In genomic region chr4:44068736-44069135, GRCm38 (mm10) we compare ENCODE assay signal across 12 mouse cellular contexts. TPM values are rescaled to one million over a fixed set of nuclear protein-coding genes. Genes with fewer than 3 reads are reported as not detected.
DNase-seq lines count a peak whose midpoint lies in the region; ATAC-seq and TF ChIP-seq lines count a peak whose summit lies in the region.
"Had no signal": no experiment of that assay in that cellular context is flagged by ENCODE, and none has a peak within 500 bp of the region (broad histone marks: within the 10 kb centered on the region; RNA-seq: fewer than 3 reads in every experiment).

No protein-coding gene starts in this region.

- H3K4me1 ChIP-seq in kidney, embryonic 15.5 days = peaks cover 36% of the 10 kb centered on the region
- peaks cover 10 to 43% of the 10 kb centered on the region in 2 experiments for H3K4me1 ChIP-seq in heart, embryonic 14.5 days (ENCODE audit: control insufficient read depth in 2 of 2, insufficient read depth in 2 of 2, low read length in 2 of 2)
- H3K4me1 ChIP-seq in liver, postnatal 0 days (ENCODE audit: insufficient read depth) = peaks cover 37% of the 10 kb centered on the region

- H3K27ac ChIP-seq in kidney, embryonic 15.5 days = peak overlapping the region; percentile 48; the same call in 1 of the 2 replicates
- peak overlapping the region; percentile 34 to 80 for H3K27ac ChIP-seq in heart, embryonic 14.5 days (replicated peaks in 1 of 2; ENCODE audit: control insufficient read depth in 1 of 2, insufficient read depth in 1 of 2, low read depth in 2 of 2, low read length in 2 of 2)
- peak overlapping the region; percentile 87 for H3K27ac ChIP-seq in liver, postnatal 0 days (ENCODE audit: low read depth)
- H3K27ac ChIP-seq: neural tube, embryonic 15.5 days had no signal

- no peak overlapping the region for H3K4me3 ChIP-seq in kidney, embryonic 15.5 days (replicated peaks)
- H3K4me3 ChIP-seq in heart, embryonic 14.5 days (ENCODE audit: control insufficient read depth in 1 of 2, insufficient read depth in 1 of 2, low read depth in 1 of 2, low read length in 2 of 2) = 0 out of 4 replicates have a peak overlapping the region, but pooled peaks have one; percentile 3 to 5
- H3K4me3 ChIP-seq in liver, postnatal 0 days (ENCODE audit: low read depth, low read length) = no peak overlapping the region
- H3K4me3 ChIP-seq: neural tube, embryonic 15.5 days had no signal

- no peak for TF ChIP-seq EP300 in liver, postnatal 0 days (IDR thresholded peaks at IDR 0.05; ENCODE audit: low read depth)

- WGBS in kidney, embryonic 15.5 days = 53% methylated on average over 9 of the region's 9 CpGs
- WGBS in heart, embryonic 14.5 days = 26% methylated on average over 9 of the region's 9 CpGs
- WGBS in liver, postnatal 0 days (ENCODE audit: insufficient replicate concordance) = 42% methylated on average over 9 of the region's 9 CpGs

- H3K27me3 ChIP-seq in kidney, embryonic 15.5 days = no peaks in the 10 kb centered on the region
- no peaks in the 10 kb centered on the region for H3K27me3 ChIP-seq in heart, embryonic 14.5 days (ENCODE audit: control insufficient read depth, insufficient read depth, low read length)
- no peaks in the 10 kb centered on the region for H3K27me3 ChIP-seq in liver, postnatal 0 days (ENCODE audit: insufficient read depth, low read length)
- H3K27me3 ChIP-seq: neural tube, embryonic 15.5 days had no signal

- TF ChIP-seq CTCF in liver, postnatal 0 days (IDR thresholded peaks at IDR 0.05; ENCODE audit: low read depth) = no peak

- no peak overlapping the region for H3K9ac ChIP-seq in kidney, embryonic 15.5 days
- peak overlapping the region; percentile 51; the same call in 1 of the 2 replicates for H3K9ac ChIP-seq in heart, embryonic 14.5 days (ENCODE audit: low read length)
- no peak overlapping the region for H3K9ac ChIP-seq in liver, postnatal 0 days (replicated peaks)
- H3K9ac ChIP-seq: neural tube, embryonic 15.5 days had no signal

- no peak for ATAC-seq in kidney, embryonic 15.5 days (replicated peaks; ENCODE audit: low FRiP score)
- ATAC-seq in heart, embryonic 14.5 days (ENCODE audit: insufficient number of reproducible peaks, insufficient read depth, low FRiP score, low read depth) = no peak
- ATAC-seq in liver, postnatal 0 days = peak; percentile 14; the same call in 1 of the 2 replicates

- H3K4me2 ChIP-seq in kidney, embryonic 15.5 days = no peak overlapping the region
- H3K4me2 ChIP-seq in heart, embryonic 14.5 days (ENCODE audit: low read length) = peak overlapping the region; percentile 55
- peak overlapping the region; percentile 55 for H3K4me2 ChIP-seq in liver, postnatal 0 days (ENCODE audit: low read depth, low read length)
- H3K4me2 ChIP-seq: neural tube, embryonic 15.5 days had no signal

- H3K36me3 ChIP-seq in kidney, embryonic 15.5 days = no peaks in the 10 kb centered on the region
- peaks cover 7% of the 10 kb centered on the region; the same call in 1 of the 2 replicates for H3K36me3 ChIP-seq in heart, embryonic 14.5 days (ENCODE audit: control insufficient read depth, insufficient read depth, low read length)
- no peaks in the 10 kb centered on the region for H3K36me3 ChIP-seq in liver, postnatal 0 days (replicated peaks; ENCODE audit: insufficient read depth, low read length)
- H3K36me3 ChIP-seq: neural tube, embryonic 15.5 days had no signal

- DNase-seq in kidney, adult 18-20 months = no peak
- DNase-seq in ZHBTc4 (ENCODE audit: low read depth, low spot score) = peak; percentile 24
- peak; percentile 38 for DNase-seq in liver, postnatal 0 days
- DNase-seq in adrenal gland, postnatal 4 days (ENCODE audit: low spot score in 2 of 2) = no peak
- no peak for DNase-seq in layer of hippocampus, adult 8-10 months (ENCODE audit: low spot score in 2 of 2)
- no peak for DNase-seq in kidney, postnatal 14 days
- DNase-seq: adrenal gland, postnatal 14 days; cerebellum, adult 8-10 months; kidney, postnatal 10 days had no signal

- H3K9me3 ChIP-seq in kidney, embryonic 15.5 days (replicated peaks) = no peaks in the 10 kb centered on the region
- H3K9me3 ChIP-seq in heart, embryonic 14.5 days (ENCODE audit: control insufficient read depth, low read length) = no peaks in the 10 kb centered on the region
- H3K9me3 ChIP-seq in liver, postnatal 0 days (ENCODE audit: low read length) = no peaks in the 10 kb centered on the region
- H3K9me3 ChIP-seq: neural tube, embryonic 15.5 days had no signal

RNA-seq across cellular contexts. Expression of gene Gne, which starts 15.2 kb away (rescaled TPM):
- 22.5 and 25.3 TPM in 2 replicates for polyA plus RNA-seq in kidney, embryonic 15.5 days (2015; fragmentation: Nextera tagmentation; extraction: Ambion mirVana)
- polyA plus RNA-seq in heart, embryonic 14.5 days (2014; fragmentation: Nextera tagmentation; extraction: Ambion mirVana) = 31.3 and 31.5 TPM in 2 replicates
- polyA plus RNA-seq in liver, postnatal 0 days (2015; fragmentation: Nextera tagmentation; extraction: Ambion mirVana) = 47.5 and 49.5 TPM in 2 replicates
- 10 to 100 TPM; 34.8 to 48.5 TPM for total RNA-seq in adrenal gland, postnatal 4 days (2021)
- total RNA-seq in layer of hippocampus, adult 8-10 months (2022) = 10 to 100 TPM; 50.7 to 61.6 (median 55.9) TPM

Comparison
In these comparisons a context has a peak if more than half of its experiments do, and no peak if none do; other contexts are left out.
1. H3K4me3 ChIP-seq: peak in heart, embryonic 14.5 days (2 of 2); none in kidney, embryonic 15.5 days (single experiment) and liver, postnatal 0 days (single experiment).
2. DNase-seq: peak in ZHBTc4 (single experiment) and liver, postnatal 0 days (single experiment); none in kidney, adult 18-20 months (single experiment), adrenal gland, postnatal 4 days (0 of 2), layer of hippocampus, adult 8-10 months (0 of 2) and kidney, postnatal 14 days (single experiment).
3. Peak in every context shown above with its lines, with median percentiles within 50 percentile points of each other: H3K27ac ChIP-seq.